Mouse (Mus musculus) heart, embryonic 13.5 days (tissue): ENCODE measurements around the gene Nrxn1. TPM values are rescaled to one million over a fixed set of nuclear protein-coding genes. Genes with fewer than 3 reads are reported as not detected.

Source experiments
- ATAC-seq: fragments of 200-750 bp; cut with Nextera tagmentation; 2 replicates; pipeline ENCODE4 v1.8.0; 2017; ENCODE audit warnings: moderate TSS enrichment; ENCODE audit not compliant: insufficient number of reproducible peaks, low FRiP score, low TSS enrichment; ENCODE audit errors: extremely low read depth
- H3K27ac ChIP-seq: fragments of 300-500 bp; sonication (generic); replicated peaks from 2 replicates; pipeline ENCODE4 v1.5.1; 2015; ENCODE audit warnings: moderate library complexity, mild to moderate bottlenecking, inconsistent platforms
- H3K27me3 ChIP-seq: fragments of 300-500 bp; sonication (generic); replicated peaks from 2 replicates; pipeline ENCODE4 v1.6.1; 2015; ENCODE audit warnings: mild to moderate bottlenecking, inconsistent platforms
- H3K36me3 ChIP-seq: fragments of 300-500 bp; sonication (generic); 2 replicates; pipeline ENCODE4 v1.6.1; 2015; ENCODE audit warnings: mild to moderate bottlenecking, inconsistent platforms
- H3K4me1 ChIP-seq: fragments of 300-500 bp; sonication (generic); 2 replicates; pipeline ENCODE4 v1.6.1; 2015; ENCODE audit warnings: inconsistent platforms
- H3K4me2 ChIP-seq: fragments of 300-500 bp; sonication (generic); 2 replicates; pipeline ENCODE4 v1.6.1; 2015; ENCODE audit warnings: inconsistent platforms, mild to moderate bottlenecking, moderate library complexity
- H3K4me3 ChIP-seq: fragments of 300-500 bp; sonication (generic); 2 replicates; pipeline ENCODE4 v1.5.1; 2015; ENCODE audit warnings: moderate library complexity, mild to moderate bottlenecking, inconsistent platforms
- H3K9ac ChIP-seq: fragments of 300-500 bp; sonication (generic); 2 replicates; pipeline ENCODE4 v1.6.1; 2015; ENCODE audit warnings: inconsistent platforms, mild to moderate bottlenecking, moderate library complexity
- H3K9me3 ChIP-seq: fragments of 300-500 bp; sonication (generic); 2 replicates; pipeline ENCODE4 v1.6.1; 2016; ENCODE audit warnings: inconsistent platforms
- WGBS: fragments of 180-500 bp; shearing (Covaris S2); methylation state at CpG from one replicate; pipeline ENCODE4 v1.1.7; 2015; ENCODE audit warnings: mixed read lengths; 5-methylcytosine and 5-hydroxymethylcytosine counted together
- polyA plus RNA-seq: library from polyadenylated mRNA; unstranded; fragments of >200 nt; fragmentation: Nextera tagmentation; extraction: Ambion mirVana; gene quantifications from 2 replicates; pipeline ENCODE4 v1.2.1, GENCODE M21; 2015

The Nrxn1 gene
- polyA plus RNA-seq, 1 experiment from 2014 or later, result 1.8 TPM

DNA sequence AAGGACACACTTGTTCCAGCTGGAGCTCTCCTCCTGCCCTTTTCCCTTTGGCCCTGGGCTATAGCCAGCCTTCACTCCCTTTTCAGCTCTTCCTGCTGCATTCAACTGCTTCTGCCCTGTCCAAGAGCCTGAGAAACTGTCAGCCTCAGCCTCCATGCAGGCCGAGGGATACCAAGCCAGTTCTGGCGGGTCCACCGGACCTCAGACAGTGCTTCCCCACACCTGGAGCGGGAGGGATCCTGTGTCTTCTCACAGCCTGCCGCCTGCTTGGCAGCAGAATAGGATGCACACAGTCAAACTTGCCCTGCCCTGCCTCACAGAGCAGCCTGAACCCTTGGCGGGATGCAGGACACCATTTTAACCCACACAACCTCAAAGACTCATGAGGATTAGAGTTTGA is 698.3 kb downstream of the Nrxn1 start:
- 79% methylated on average over 6 of the region's 6 CpGs for WGBS
- no peak overlapping the region for H3K4me2 ChIP-seq
- H3K27ac ChIP-seq, result no peak overlapping the region
- no peaks in the 10 kb centered on the region for H3K9me3 ChIP-seq
- no peaks in the 10 kb centered on the region for H3K27me3 ChIP-seq
- ATAC-seq, result no peak
- H3K9ac ChIP-seq, result no peak overlapping the region
- H3K4me3 ChIP-seq, result no peak overlapping the region
- H3K36me3 ChIP-seq, result no peaks in the 10 kb centered on the region
- H3K4me1 ChIP-seq, result no peaks in the 10 kb centered on the region

DNA sequence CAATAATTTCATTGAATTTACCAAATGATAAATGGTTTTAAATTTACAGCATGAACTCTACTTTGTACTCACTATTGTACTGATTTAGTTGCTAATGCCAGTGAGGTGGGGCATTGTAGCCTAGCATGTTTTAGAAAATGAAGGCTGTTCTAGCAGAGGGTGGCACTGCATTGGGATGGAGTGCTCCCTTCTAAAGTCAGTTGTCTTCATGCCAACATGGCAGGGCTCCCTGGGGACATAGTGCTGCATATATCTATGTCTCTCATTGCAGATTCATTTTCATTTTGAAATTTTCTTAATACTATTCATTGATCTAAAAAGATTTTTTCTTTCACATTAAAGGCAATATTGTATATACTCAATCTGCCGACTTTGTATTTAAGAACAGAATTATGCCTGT is 700.1 kb downstream of the Nrxn1 start:
- H3K9me3 ChIP-seq, result no peaks in the 10 kb centered on the region
- no peak overlapping the region for H3K4me2 ChIP-seq
- H3K4me1 ChIP-seq, result no peaks in the 10 kb centered on the region
- H3K27ac ChIP-seq, result no peak overlapping the region
- H3K36me3 ChIP-seq, result no peaks in the 10 kb centered on the region
- no peak for ATAC-seq
- no peak overlapping the region for H3K9ac ChIP-seq
- no peaks in the 10 kb centered on the region for H3K27me3 ChIP-seq
- WGBS, result 76% methylated on average over 1 of the region's 1 CpGs
- H3K4me3 ChIP-seq, result no peak overlapping the region

DNA sequence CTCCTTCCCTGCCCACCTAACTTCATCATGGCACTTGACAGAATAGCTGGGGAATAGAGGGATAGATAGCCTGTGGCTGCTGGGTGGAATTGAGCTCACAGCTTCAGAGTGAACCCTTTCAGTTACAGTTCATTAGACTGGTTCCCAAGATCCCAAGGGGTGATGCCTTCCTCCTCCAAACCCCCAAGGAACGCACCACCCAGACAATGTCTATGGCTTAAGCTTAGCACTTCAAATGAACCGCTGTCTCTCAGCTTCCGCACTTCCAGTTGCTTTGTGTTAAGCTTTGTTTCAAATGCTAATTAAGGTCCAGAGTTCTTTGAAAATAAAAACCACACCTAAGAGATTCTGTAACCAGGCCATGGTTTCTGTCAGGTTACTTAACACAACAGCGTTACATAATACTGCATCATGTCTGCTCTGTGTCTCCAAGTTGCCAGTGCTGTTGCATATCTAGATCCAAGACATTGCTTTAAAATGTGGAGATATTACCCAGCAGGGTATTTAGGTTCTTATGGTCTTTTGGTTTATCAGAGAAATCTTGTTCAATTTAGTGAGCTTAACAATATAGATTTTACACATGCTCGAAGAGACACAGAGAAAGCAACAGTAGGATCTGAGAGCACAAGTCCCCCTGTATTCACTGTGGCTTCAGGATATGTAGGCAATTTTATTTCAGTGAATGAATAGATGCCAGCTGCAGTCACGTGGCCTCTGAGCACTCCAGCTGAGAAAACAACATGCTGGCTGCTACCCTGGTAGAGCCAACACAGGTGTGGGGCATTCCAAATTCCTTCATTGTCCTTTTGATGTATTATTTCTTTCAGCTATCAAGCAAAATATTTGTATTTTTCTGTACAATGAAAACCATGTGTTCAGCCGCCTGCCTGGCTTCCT is 702.3 kb downstream of the Nrxn1 start:
- H3K4me2 ChIP-seq, result no peak overlapping the region
- H3K27ac ChIP-seq, result no peak overlapping the region
- no peaks in the 10 kb centered on the region for H3K36me3 ChIP-seq
- H3K27me3 ChIP-seq, result no peaks in the 10 kb centered on the region
- ATAC-seq, result no peak
- WGBS, result 46% methylated on average over 7 of the region's 7 CpGs
- H3K9ac ChIP-seq, result no peak overlapping the region
- H3K4me3 ChIP-seq, result no peak overlapping the region
- no peaks in the 10 kb centered on the region for H3K9me3 ChIP-seq
- no peaks in the 10 kb centered on the region for H3K4me1 ChIP-seq

DNA sequence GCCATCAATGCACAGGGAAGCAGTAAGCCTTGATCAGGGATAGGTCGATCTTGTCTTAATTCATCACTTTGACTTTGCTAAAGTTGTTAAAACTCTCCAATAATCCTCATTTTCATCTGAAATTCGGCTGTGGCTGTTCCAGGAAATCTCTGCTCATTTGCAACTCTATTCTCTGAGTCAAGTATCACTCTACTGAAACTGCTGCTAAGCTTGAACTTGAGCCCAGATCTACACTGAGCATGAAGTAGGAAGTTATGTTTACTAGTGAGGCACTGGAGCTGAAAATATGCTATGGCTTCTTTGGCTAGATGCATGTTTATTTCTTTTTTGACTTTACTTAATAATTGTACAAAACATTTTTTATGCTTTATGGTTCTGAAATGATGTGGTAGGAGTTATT is 708.0 kb downstream of the Nrxn1 start:
- H3K4me1 ChIP-seq, result no peaks in the 10 kb centered on the region
- ATAC-seq, result no peak
- no peaks in the 10 kb centered on the region for H3K9me3 ChIP-seq
- H3K4me2 ChIP-seq, result no peak overlapping the region
- H3K36me3 ChIP-seq, result no peaks in the 10 kb centered on the region
- 54% methylated on average over 2 of the region's 2 CpGs for WGBS
- no peak overlapping the region for H3K4me3 ChIP-seq
- H3K27me3 ChIP-seq, result no peaks in the 10 kb centered on the region
- no peak overlapping the region for H3K27ac ChIP-seq
- H3K9ac ChIP-seq, result no peak overlapping the region

DNA sequence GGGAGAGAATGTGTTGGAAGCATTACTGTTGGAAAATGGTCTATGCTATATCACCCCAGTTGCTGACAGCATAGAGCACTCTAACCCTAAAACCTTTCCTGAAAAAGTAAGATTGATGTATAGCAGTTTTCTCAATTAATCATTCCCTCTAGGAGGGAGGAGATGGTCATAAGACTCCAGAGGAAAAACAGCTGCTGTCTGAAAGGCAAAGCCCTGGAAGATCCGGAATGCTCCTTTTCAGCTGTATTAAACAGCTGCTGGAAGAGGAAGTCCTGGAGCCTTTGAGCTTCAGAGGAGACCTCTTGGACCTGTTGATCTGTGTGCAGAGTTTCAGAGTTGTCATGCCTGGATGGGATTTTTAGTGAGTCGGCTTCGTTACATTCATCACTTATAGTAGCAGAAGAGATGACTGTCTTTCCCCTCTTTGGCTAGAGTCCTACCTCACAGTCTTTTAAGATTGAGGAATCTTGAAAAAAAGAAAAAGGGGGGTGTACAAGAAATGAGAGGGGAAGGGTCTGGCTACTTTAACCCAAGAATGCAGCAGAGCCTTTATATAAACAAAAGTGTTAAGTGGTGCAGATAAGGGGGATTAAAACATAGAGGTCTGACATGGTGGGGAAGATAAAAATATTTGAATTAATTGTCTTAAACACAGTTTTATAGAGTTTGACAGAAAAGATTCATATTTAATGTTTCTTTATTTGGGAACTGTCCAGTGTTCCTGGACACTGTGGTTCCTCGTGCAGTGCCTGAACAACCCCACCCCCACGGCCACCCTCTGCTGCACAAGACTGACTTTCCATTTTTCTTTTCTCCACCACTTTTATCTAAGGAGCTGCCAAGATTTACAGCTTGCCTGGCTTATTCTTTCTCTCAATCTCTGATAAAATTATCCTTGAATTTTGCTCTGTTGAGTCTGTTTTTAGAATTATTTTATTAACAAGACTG is 710.1 kb downstream of the Nrxn1 start:
- WGBS, result 45% methylated on average over 5 of the region's 5 CpGs
- no peaks in the 10 kb centered on the region for H3K9me3 ChIP-seq
- H3K27ac ChIP-seq, result no peak overlapping the region
- ATAC-seq, result no peak
- H3K4me3 ChIP-seq, result no peak overlapping the region
- no peak overlapping the region for H3K4me2 ChIP-seq
- H3K27me3 ChIP-seq, result no peaks in the 10 kb centered on the region
- H3K4me1 ChIP-seq, result no peaks in the 10 kb centered on the region
- no peaks in the 10 kb centered on the region for H3K36me3 ChIP-seq
- H3K9ac ChIP-seq, result no peak overlapping the region

DNA sequence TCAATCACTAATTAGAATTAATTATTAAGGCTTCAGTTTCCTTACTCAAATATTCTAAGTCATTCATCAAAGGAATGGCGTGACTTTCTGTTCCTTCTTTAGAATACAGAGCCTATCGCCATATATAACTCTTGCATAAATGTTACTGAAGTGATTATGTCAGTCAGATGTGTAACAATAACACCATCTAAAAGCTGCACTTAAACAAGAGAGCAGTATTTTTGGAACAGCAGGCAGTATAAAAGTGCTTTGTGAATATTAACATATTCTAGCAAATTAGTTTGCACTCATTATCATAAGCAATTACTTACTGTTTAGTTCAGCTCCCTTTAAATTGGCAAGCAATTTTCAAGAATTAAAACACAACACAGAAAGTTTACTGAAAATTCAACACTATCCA is 716.3 kb downstream of the Nrxn1 start:
- ATAC-seq, result no peak
- no peaks in the 10 kb centered on the region for H3K27me3 ChIP-seq
- no peaks in the 10 kb centered on the region for H3K36me3 ChIP-seq
- no peak overlapping the region for H3K9ac ChIP-seq
- H3K9me3 ChIP-seq, result no peaks in the 10 kb centered on the region
- no peak overlapping the region for H3K4me3 ChIP-seq
- no peaks in the 10 kb centered on the region for H3K4me1 ChIP-seq
- no peak overlapping the region for H3K4me2 ChIP-seq
- no peak overlapping the region for H3K27ac ChIP-seq
- 70% methylated on average over 2 of the region's 2 CpGs for WGBS

DNA sequence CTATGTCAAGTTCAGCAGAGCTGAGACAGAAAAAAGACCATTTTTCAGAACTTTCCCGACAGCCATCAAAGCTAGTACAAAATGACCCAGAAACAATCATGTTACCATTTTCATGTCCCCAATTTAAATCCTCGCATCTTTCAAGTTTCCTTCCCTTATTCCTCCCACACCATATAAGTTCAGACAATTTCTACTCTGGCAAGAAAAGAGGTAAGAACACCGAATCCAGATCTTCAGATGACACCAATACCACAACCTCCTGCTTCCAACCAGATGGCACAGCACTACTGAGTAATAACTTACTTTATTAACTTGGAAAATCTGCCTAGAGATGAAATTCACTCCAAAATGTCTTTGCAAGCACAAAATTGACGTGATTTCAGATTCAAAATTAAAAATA is 730.7 kb downstream of the Nrxn1 start:
- ATAC-seq, result no peak
- H3K36me3 ChIP-seq, result no peaks in the 10 kb centered on the region
- no peak overlapping the region for H3K4me2 ChIP-seq
- no peak overlapping the region for H3K4me3 ChIP-seq
- H3K9ac ChIP-seq, result no peak overlapping the region
- H3K9me3 ChIP-seq, result no peaks in the 10 kb centered on the region
- H3K4me1 ChIP-seq, result no peaks in the 10 kb centered on the region
- no peak overlapping the region for H3K27ac ChIP-seq
- no peaks in the 10 kb centered on the region for H3K27me3 ChIP-seq
- 72% methylated on average over 4 of the region's 4 CpGs for WGBS

DNA sequence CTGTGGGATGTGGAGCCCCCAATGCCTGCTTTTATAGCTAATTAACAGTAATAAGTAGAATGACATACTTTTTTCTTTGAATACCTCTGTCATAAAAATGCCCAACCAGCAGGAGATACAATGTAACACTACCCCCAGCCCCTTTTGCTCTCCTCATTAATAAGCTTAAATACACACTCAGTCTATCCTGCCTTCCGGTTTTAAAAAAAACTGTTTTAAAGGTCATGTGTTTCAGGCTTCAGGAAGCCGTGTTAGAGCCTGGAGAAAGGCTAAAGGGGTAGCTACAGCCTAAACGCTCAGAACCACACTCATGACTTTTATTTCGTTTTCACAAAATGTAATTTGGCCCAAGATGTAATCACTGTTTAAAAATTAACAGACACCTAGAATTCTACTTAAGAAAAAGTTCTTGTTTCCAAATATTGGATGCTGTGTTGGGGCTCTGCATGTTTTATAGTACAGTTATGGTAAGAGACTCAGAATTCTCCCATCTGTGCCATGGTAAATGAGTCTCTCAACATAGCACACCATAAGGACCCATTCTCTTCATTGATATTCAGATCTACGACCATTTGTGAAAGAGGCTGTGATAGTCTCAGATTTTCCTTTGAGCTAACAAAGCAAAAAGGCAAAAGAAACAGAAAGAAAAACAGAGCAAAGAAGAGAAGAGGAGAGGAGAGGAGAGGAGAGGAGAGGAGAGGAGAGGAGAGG is 743.3 kb downstream of the Nrxn1 start:
- Histone ChIP-seq H3K36me3 (no peaks in the 10 kb centered on the region), H3K27me3 (no peaks in the 10 kb centered on the region), H3K4me2 (no peak overlapping the region), H3K27ac (no peak overlapping the region), H3K4me3 (no peak overlapping the region), H3K9me3 (no peaks in the 10 kb centered on the region), H3K4me1 (no peaks in the 10 kb centered on the region), H3K9ac (no peak overlapping the region)
- ATAC-seq, result no peak
- WGBS, result 63% methylated on average over 5 of the region's 5 CpGs

DNA sequence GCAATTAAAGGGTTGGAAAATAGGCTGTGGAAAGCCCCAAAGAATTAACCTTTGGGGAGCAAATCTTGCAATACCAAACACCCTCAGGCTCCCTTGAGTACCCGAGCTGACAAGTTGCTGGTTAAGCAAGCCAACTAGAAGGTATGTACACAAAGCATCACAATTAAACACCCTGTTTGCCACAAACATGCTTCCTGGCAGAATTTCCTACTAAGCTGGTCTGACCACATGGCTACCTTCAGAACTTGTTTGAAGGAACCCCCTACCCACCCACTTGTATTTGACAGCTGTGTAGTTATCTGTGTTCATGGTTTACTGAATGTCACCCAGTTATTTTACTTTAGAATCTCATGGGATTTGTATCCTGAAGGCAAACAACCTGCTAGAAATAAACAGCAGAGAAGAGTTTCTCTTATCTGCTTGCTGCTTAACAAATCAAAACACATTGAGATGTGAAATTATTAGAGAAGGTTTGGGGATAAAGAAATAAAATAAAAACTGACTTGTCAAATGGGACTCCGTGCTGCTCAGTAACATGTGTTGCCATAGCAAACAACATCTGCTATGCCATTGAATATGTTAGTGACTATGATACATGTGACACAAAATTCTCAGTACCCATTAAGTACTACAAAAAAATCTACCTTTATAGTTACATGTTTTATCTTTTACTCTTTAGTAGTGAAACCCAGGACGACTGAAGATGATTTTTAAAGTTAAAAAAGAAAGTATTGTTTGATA is 746.0 kb downstream of the Nrxn1 start:
- H3K9me3 ChIP-seq, result no peaks in the 10 kb centered on the region
- no peak overlapping the region for H3K9ac ChIP-seq
- no peaks in the 10 kb centered on the region for H3K27me3 ChIP-seq
- no peaks in the 10 kb centered on the region for H3K36me3 ChIP-seq
- no peak overlapping the region for H3K4me3 ChIP-seq
- H3K27ac ChIP-seq, result no peak overlapping the region
- no peak for ATAC-seq
- no peak overlapping the region for H3K4me2 ChIP-seq
- 55% methylated on average over 3 of the region's 3 CpGs for WGBS
- no peaks in the 10 kb centered on the region for H3K4me1 ChIP-seq

DNA sequence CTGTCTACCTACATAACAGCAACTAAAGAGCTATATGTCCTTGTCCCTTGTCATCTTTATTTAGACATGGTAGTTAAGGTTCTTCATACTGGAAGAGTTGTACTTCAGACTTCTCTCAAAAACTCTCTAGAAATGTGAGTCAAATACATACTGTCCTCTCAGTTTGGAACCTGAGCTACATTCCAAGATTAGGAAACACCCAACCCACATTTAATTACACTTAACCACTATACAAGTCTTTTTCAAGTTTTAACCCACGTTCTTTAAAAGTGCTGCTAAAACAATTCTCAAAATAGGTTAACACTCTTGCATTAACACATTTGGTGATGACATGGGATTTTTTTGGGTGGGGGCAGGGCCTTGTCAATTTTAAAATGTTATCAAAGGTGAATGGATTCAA is 759.4 kb downstream of the Nrxn1 start:
- no peak overlapping the region for H3K4me2 ChIP-seq
- H3K27ac ChIP-seq, result no peak overlapping the region
- H3K9ac ChIP-seq, result no peak overlapping the region
- no peaks in the 10 kb centered on the region for H3K36me3 ChIP-seq
- no peak for ATAC-seq
- H3K4me1 ChIP-seq, result no peaks in the 10 kb centered on the region
- H3K9me3 ChIP-seq, result no peaks in the 10 kb centered on the region
- no peak overlapping the region for H3K4me3 ChIP-seq
- WGBS, result 65% methylated on average over 1 of the region's 1 CpGs
- no peaks in the 10 kb centered on the region for H3K27me3 ChIP-seq

DNA sequence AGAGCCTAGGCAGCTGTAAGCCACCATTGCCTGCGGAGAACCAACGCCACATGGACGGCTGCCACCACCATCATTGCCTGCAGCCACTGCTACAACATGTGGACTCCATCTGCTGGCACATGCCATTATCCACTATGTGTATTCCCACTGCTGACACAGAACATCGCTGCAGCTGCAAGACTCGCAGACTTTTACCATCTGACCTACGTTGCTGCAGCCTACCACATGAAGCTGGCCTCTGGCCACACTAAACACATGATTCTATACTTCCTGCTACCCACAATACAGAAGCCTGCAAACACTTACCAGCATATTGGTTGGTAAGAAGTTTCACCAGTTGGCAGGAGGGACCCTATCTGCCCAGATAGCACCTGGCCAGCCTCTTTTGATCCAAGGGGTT is 769.2 kb downstream of the Nrxn1 start:
- H3K4me2 ChIP-seq, result no peak overlapping the region
- no peak for ATAC-seq
- H3K9ac ChIP-seq, result no peak overlapping the region
- H3K4me1 ChIP-seq, result no peaks in the 10 kb centered on the region
- H3K27me3 ChIP-seq, result no peaks in the 10 kb centered on the region
- H3K36me3 ChIP-seq, result no peaks in the 10 kb centered on the region
- 77% methylated on average over 6 of the region's 6 CpGs for WGBS
- H3K27ac ChIP-seq, result no peak overlapping the region
- H3K9me3 ChIP-seq, result no peaks in the 10 kb centered on the region
- no peak overlapping the region for H3K4me3 ChIP-seq
